8 mouse cellular contexts compared by ENCODE assay signal in genomic region chr11:87592713-87593598, GRCm38 (mm10). TPM values are rescaled to one million over a fixed set of nuclear protein-coding genes. Genes with fewer than 3 reads are reported as not detected.
A peak's percentile ranks its signal among the peaks of the same experiment; 100 is the strongest.
DNase-seq lines count a peak whose midpoint lies in the region; ATAC-seq and TF ChIP-seq lines count a peak whose summit lies in the region.

No protein-coding gene starts in this region.

- TF ChIP-seq CTCF in lung, embryonic 14.5 days (IDR thresholded peaks at IDR 0.05; ENCODE audit: low read depth), result no peak

- ATAC-seq in lung, embryonic 14.5 days (ENCODE audit: insufficient read depth), result no peak
- ATAC-seq in embryonic facial prominence, embryonic 12.5 days (ENCODE audit: insufficient number of reproducible peaks, insufficient read depth, low FRiP score, low TSS enrichment), result no peak
- no peak for ATAC-seq in midbrain, embryonic 13.5 days

- peak overlapping the region; percentile 84 for H3K4me2 ChIP-seq in lung, embryonic 14.5 days
- H3K4me2 ChIP-seq in embryonic facial prominence, embryonic 12.5 days (replicated peaks), result peak overlapping the region; percentile 79
- peak overlapping the region; percentile 90 for H3K4me2 ChIP-seq in midbrain, embryonic 13.5 days (replicated peaks)

- peak overlapping the region; percentile 60 for H3K4me3 ChIP-seq in lung, embryonic 14.5 days (ENCODE audit: low read depth, low read length)
- H3K4me3 ChIP-seq in embryonic facial prominence, embryonic 12.5 days, result peak overlapping the region; percentile 72
- H3K4me3 ChIP-seq in midbrain, embryonic 13.5 days (replicated peaks), result peak overlapping the region; percentile 79

- WGBS in lung, embryonic 14.5 days, result 30% methylated on average over 13 of the region's 13 CpGs
- WGBS in embryonic facial prominence, embryonic 12.5 days, result 37% methylated on average over 13 of the region's 13 CpGs
- 35% methylated on average over 13 of the region's 13 CpGs for WGBS in midbrain, embryonic 13.5 days

- H3K27ac ChIP-seq in lung, embryonic 14.5 days (ENCODE audit: low read depth), result peak overlapping the region; percentile 93
- H3K27ac ChIP-seq in embryonic facial prominence, embryonic 12.5 days, result peak overlapping the region; percentile 93
- peak overlapping the region; percentile 88 for H3K27ac ChIP-seq in midbrain, embryonic 13.5 days

- H3K9ac ChIP-seq in lung, embryonic 14.5 days, result peak overlapping the region; percentile 72
- H3K9ac ChIP-seq in embryonic facial prominence, embryonic 12.5 days, result peak overlapping the region; percentile 77
- H3K9ac ChIP-seq in midbrain, embryonic 13.5 days (replicated peaks), result peak overlapping the region; percentile 84

- DNase-seq in lung, embryonic 14.5 days, result no peak
- no peak for DNase-seq in lung, postnatal 14 days
- DNase-seq in kidney, adult 18-20 months, result peak; percentile 71
- no peak for DNase-seq in spleen, postnatal 36 days (ENCODE audit: low spot score in 2 of 2)
- DNase-seq in ovary, postnatal 14 days (ENCODE audit: low spot score), result no peak
- DNase-seq in lung, postnatal 36 days, result no peak

- no peaks in the 10 kb centered on the region for H3K27me3 ChIP-seq in lung, embryonic 14.5 days (ENCODE audit: insufficient read depth, low read length)
- H3K27me3 ChIP-seq in embryonic facial prominence, embryonic 12.5 days, result no peaks in the 10 kb centered on the region
- H3K27me3 ChIP-seq in midbrain, embryonic 13.5 days, result no peaks in the 10 kb centered on the region

- H3K4me1 ChIP-seq in lung, embryonic 14.5 days (ENCODE audit: insufficient read depth), result peaks cover 13% of the 10 kb centered on the region; the same call in 1 of the 2 replicates
- peaks cover 53% of the 10 kb centered on the region for H3K4me1 ChIP-seq in embryonic facial prominence, embryonic 12.5 days
- peaks cover 77% of the 10 kb centered on the region for H3K4me1 ChIP-seq in midbrain, embryonic 13.5 days (replicated peaks)

- H3K36me3 ChIP-seq in lung, embryonic 14.5 days (ENCODE audit: insufficient read depth), result peaks cover 25% of the 10 kb centered on the region
- peaks cover 20% of the 10 kb centered on the region for H3K36me3 ChIP-seq in embryonic facial prominence, embryonic 12.5 days
- peaks cover 15% of the 10 kb centered on the region for H3K36me3 ChIP-seq in midbrain, embryonic 13.5 days

- no peaks in the 10 kb centered on the region for H3K9me3 ChIP-seq in lung, embryonic 14.5 days (ENCODE audit: low read depth, low read length)
- H3K9me3 ChIP-seq in embryonic facial prominence, embryonic 12.5 days, result no peaks in the 10 kb centered on the region
- H3K9me3 ChIP-seq in midbrain, embryonic 13.5 days, result no peaks in the 10 kb centered on the region

RNA-seq across cellular contexts. Expression of gene Mtmr4, which starts 1.0 kb away (rescaled TPM):
- 41.2 and 43.6 TPM in 2 replicates for polyA plus RNA-seq in lung, embryonic 14.5 days (2014; fragmentation: Nextera tagmentation; extraction: Ambion mirVana)
- polyA plus RNA-seq in embryonic facial prominence, embryonic 12.5 days (2016; fragmentation: Nextera tagmentation; extraction: Ambion mirVana), result 54.9 and 58.2 TPM in 2 replicates
- 61.8 and 66.6 TPM in 2 replicates for polyA plus RNA-seq in midbrain, embryonic 13.5 days (2015; fragmentation: Nextera tagmentation; extraction: Ambion mirVana)

RNA-seq across cellular contexts. Expression of gene Hsf5, which starts 24.0 kb away (rescaled TPM):
- polyA plus RNA-seq in lung, embryonic 14.5 days (2014; fragmentation: Nextera tagmentation; extraction: Ambion mirVana), result 0.38 and 0.41 TPM in 2 replicates
- 0.31 and 0.51 TPM in 2 replicates for polyA plus RNA-seq in embryonic facial prominence, embryonic 12.5 days (2016; fragmentation: Nextera tagmentation; extraction: Ambion mirVana)
- 0.37 and 0.40 TPM in 2 replicates for polyA plus RNA-seq in midbrain, embryonic 13.5 days (2015; fragmentation: Nextera tagmentation; extraction: Ambion mirVana)

RNA-seq across cellular contexts. Expression of gene Sept4, which starts 24.3 kb away (rescaled TPM):
- polyA plus RNA-seq in lung, embryonic 14.5 days (2014; fragmentation: Nextera tagmentation; extraction: Ambion mirVana), result 48.5 TPM in 2 replicates
- polyA plus RNA-seq in embryonic facial prominence, embryonic 12.5 days (2016; fragmentation: Nextera tagmentation; extraction: Ambion mirVana), result 13.3 TPM in 2 replicates
- polyA plus RNA-seq in midbrain, embryonic 13.5 days (2015; fragmentation: Nextera tagmentation; extraction: Ambion mirVana), result 17.8 and 18.0 TPM in 2 replicates

RNA-seq across cellular contexts. Expression of gene Gm11492, which starts 26.5 kb away (rescaled TPM):
- polyA plus RNA-seq in lung, embryonic 14.5 days (2014; fragmentation: Nextera tagmentation; extraction: Ambion mirVana), result not detected in 2 replicates
- polyA plus RNA-seq in embryonic facial prominence, embryonic 12.5 days (2016; fragmentation: Nextera tagmentation; extraction: Ambion mirVana), result not detected in 2 replicates
- not detected in 2 replicates for polyA plus RNA-seq in midbrain, embryonic 13.5 days (2015; fragmentation: Nextera tagmentation; extraction: Ambion mirVana)
